Mouse (Mus musculus): ENCODE measurements around the gene Dcps.

GRCm38 (mm10) chr9:35166144-35166797 is 9.6 kb downstream of the Dcps start:
- no peak for TF ChIP-seq CTCF (IDR thresholded peaks at IDR 0.05; ENCODE audit: control insufficient read depth, insufficient read depth, low read length)
- no peak for TF ChIP-seq POLR2A (IDR thresholded peaks at IDR 0.05; ENCODE audit: borderline replicate concordance, control insufficient read depth, low read depth, low read length)

All from bone marrow, adult 2 months (tissue).